Mouse (Mus musculus): ENCODE data around the gene Lancl2.

Lancl2 gene

GRCm38 (mm10) chr6:57702376-57702742 lies at the start of gene Lancl2:
Gene Lancl2, plus strand, starts transcription at chr6:57702540.
- no peak for DNase-seq (ENCODE audit: low read depth in 2 of 2, low spot score in 2 of 2)

- no peak for DNase-seq (ENCODE audit: low read depth in 2 of 2, low spot score in 2 of 2)
These were observed 41.0 kb upstream of the Lancl2 start for GRCm38 (mm10) chr6:57661295-57661694.

- no peak for DNase-seq (ENCODE audit: low read depth in 2 of 2, low spot score in 2 of 2)
These were observed 18.2 kb upstream of the Lancl2 start for GRCm38 (mm10) chr6:57684156-57684555.

- peak; percentile 78 to 84 for DNase-seq (ENCODE audit: low read depth in 2 of 2, low spot score in 2 of 2)
These were observed 10.7 kb upstream of the Lancl2 start, which contains the start of gene Pyurf for GRCm38 (mm10) chr6:57691467-57692261. Gene Pyurf, minus strand, starts transcription at chr6:57692078.

GRCm38 (mm10) chr6:57693116-57693515 lies 9.2 kb upstream of the Lancl2 start:
- DNase-seq (ENCODE audit: low read depth in 2 of 2, low spot score in 2 of 2): no peak

GRCm38 (mm10) chr6:57701686-57702085 lies 654 bp upstream of the Lancl2 start:
- no peak for DNase-seq (ENCODE audit: low read depth in 2 of 2, low spot score in 2 of 2)

GRCm38 (mm10) chr6:57702743-57703499 lies 581 bp downstream of the Lancl2 start:
- DNase-seq (ENCODE audit: low read depth in 2 of 2, low spot score in 2 of 2): peak; percentile 89 to 91

GRCm38 (mm10) chr6:57703703-57704102 lies 1.4 kb downstream of the Lancl2 start:
- no peak for DNase-seq (ENCODE audit: low read depth in 2 of 2, low spot score in 2 of 2)

GRCm38 (mm10) chr6:57706721-57707120 lies 4.4 kb downstream of the Lancl2 start:
- DNase-seq (ENCODE audit: low read depth in 2 of 2, low spot score in 2 of 2): no peak

GRCm38 (mm10) chr6:57711726-57712125 lies 9.4 kb downstream of the Lancl2 start:
- peak in 1 of 2 experiments; percentile 3 for DNase-seq (ENCODE audit: low read depth in 2 of 2, low spot score in 2 of 2)

GRCm38 (mm10) chr6:57721347-57721746 lies 19.0 kb downstream of the Lancl2 start:
- DNase-seq (ENCODE audit: low read depth in 2 of 2, low spot score in 2 of 2): no peak

- no peak for DNase-seq (ENCODE audit: low read depth in 2 of 2, low spot score in 2 of 2)
These were observed 40.4 kb downstream of the Lancl2 start for GRCm38 (mm10) chr6:57742749-57743148.

- no peak for DNase-seq (ENCODE audit: low read depth in 2 of 2, low spot score in 2 of 2)
These were observed 41.0 kb downstream of the Lancl2 start for GRCm38 (mm10) chr6:57743333-57743732.

- no peak for DNase-seq (ENCODE audit: low read depth in 2 of 2, low spot score in 2 of 2)
These were observed 41.8 kb downstream of the Lancl2 start for GRCm38 (mm10) chr6:57744123-57744522.

- DNase-seq (ENCODE audit: low read depth in 2 of 2, low spot score in 2 of 2): no peak
These were observed 42.8 kb downstream of the Lancl2 start for GRCm38 (mm10) chr6:57744974-57745747.

- no peak for DNase-seq (ENCODE audit: low read depth in 2 of 2, low spot score in 2 of 2)
These were observed 43.4 kb downstream of the Lancl2 start for GRCm38 (mm10) chr6:57745748-57746129.

GRCm38 (mm10) chr6:57753962-57754759 lies 51.8 kb downstream of the Lancl2 start:
- no peak for DNase-seq (ENCODE audit: low read depth in 2 of 2, low spot score in 2 of 2)

GRCm38 (mm10) chr6:57763054-57763453 lies 60.7 kb downstream of the Lancl2 start:
- no peak for DNase-seq (ENCODE audit: low read depth in 2 of 2, low spot score in 2 of 2)

- no peak for DNase-seq (ENCODE audit: low read depth in 2 of 2, low spot score in 2 of 2)
These were observed 62.9 kb downstream of the Lancl2 start for GRCm38 (mm10) chr6:57765095-57765878.

GRCm38 (mm10) chr6:57766287-57766686 lies 63.9 kb downstream of the Lancl2 start:
- DNase-seq (ENCODE audit: low read depth in 2 of 2, low spot score in 2 of 2): no peak

All from CD8-positive naive resting alpha-beta T cell, adult 2 months (primary cell).